Mouse (Mus musculus) lung, postnatal 4 days (tissue): Measurements from ENCODE around the gene Ccdc127.

Source experiments
- DNase-seq, 2 experiments: peaks; one replicate each; pipeline ENCODE4 v3.0.0; 2021

Ccdc127 gene

DNA sequence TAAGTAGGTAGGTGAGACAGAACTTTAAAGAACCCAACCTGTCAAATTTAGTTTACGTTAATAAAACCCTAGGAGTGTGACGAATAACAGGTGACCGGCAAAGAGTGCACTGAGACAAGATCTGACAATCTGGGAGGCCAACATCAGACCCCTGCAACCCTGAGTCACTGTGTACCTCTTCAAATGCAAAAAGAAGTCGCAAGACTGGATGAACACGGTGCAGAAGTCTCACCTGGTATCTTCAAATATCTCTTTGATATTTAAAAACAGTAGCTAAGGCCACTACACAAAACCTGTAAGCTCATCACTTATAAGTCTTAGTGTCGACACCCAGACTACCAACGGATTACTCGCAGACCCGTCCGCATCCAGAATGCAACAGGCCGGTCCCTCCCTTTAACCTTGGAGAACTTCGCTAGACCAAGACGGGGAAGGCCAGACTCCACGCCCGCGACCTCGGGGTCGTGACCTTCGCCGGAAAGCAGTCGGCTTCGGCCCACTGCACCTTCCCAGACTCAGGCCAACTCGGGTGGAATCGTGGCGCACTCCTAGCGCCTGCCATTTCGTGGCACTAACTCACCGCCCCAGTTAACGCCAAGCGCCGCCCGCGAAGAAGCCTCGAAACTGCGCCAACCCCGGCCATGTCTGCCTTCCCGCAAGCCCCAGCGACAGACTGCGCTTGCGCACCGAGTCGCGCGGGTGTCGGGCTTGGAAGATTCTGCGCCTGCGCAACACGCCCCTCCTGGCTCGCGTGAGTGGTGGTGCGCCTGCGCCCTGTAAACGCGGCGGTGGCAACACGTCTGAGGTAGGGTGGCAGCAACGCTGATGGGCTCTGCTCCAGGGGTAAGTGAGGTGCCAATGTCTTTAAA is at the start of gene Ccdc127, which contains the start of gene Sdha:
Ccdc127 (plus strand) TSS at position 744 of the 869 bp plus-strand sequence.
Sdha (minus strand) TSS at position 715 of the 869 bp plus-strand sequence.
- DNase-seq: peak; percentile 96 to 97

DNA sequence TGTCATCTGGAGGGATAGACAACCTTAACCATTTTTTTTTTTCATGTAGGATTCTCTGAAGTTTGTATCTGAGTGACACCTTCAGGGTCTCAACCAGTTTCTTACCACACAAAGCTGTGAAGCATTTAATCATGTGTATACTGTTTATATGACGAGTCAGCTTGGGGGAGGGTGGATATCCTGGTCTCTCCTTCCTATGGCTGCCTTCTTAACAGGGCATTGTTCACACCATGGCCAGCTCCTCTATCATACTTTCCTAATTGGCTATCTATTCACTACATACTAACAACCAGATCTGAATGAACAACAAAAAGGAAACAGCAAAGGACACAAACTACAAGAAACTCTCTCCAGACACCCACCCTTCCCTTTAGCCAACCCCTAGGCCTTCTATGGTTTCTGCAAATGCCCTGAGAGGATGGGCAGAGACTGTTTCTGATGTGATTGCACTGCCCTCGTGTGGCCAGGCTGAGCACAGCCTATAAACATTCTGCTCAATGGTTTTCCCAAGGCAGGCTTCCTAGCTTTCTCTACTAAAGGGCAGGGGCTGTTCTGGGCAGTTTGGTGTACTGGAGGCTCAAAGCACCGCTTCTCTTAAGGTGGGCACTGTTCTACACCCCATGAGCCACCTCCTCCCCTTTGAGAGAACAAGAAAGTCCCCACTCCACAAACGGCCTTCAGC is 49.0 kb upstream of the Ccdc127 start:
- peak; percentile 66 to 78 for DNase-seq

DNA sequence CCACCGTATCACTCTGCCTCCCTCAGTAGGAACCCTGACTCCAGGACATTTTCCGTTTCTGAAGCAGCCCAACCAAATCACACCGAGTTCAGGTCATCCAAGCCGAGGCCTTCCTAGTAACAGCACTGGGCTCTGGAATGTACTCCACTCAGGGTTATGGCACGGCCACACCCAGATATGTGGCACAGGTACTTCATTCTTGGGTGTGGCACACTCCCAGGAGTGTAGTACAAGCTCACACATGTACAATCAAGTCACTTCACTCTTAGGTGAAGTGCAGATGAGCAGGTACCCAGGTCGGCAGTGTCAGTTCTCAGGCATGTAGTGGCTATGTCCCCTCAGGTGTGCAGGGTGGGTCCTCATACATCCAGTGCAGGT is 48.5 kb upstream of the Ccdc127 start:
- peak in 1 of 2 experiments; percentile 34 for DNase-seq

DNA sequence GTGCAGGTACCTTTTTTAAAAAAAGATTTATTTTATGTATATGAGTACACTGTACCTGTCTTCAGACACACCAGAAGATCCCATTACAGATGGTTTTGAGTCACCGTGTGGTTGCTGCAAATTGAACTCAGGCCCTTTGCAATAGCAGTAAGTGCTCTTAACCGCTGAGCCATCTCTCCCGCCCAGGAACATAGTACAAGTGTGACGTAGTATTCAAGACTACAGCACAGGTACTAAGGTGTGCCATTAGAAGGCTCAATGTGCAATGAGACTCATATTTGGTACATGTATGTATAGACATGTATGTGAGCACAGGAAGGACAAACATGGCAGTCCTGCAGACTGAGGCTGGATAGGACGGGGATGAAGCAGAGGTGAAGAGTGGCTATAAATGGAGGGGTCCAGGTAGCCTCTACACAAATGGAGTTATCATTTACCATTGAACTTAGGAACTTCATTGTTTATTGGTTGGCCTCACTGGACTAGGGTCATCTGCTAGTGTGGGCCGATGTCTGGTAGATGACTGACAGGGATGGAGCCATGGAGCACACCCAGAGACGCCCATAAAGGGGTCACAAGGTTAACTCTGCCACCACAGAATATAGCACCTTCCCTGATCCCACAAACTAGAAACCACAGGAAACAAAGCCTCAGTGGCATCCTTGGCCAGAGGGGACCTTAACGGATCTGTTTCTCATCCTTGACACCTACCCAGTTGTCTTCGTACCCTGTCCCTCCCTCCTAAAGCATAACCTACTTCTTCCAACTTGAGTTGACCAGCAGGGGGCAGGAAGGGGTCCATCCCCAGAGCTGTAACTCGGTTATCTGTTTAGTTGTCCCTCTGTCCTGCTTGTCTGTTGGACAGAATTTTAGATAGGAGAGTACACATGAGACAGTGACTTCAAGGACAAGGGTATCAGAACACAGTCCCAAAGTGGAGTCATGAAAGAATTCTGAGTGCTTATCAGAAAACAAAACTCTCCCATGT is 47.8 kb upstream of the Ccdc127 start:
- DNase-seq: no peak

DNA sequence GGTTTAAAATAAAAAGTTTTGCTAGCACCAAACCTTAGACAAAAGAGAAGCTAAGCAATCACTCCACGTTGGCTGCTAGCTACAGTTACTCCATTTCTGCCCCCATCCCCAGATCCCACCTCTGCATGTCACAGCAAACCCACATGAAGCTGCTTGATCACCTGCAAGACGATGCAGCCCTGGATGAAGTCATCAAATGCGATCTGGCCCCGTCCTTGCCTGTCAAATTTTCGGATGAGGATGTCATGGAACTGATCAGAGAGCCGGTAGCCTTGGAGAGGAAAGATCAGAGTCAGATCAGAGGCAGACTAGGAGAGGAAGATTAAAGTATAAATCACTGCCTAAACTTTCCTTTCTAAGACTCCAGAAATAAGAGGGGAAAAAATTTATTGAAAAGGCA is 44.7 kb upstream of the Ccdc127 start:
- no peak for DNase-seq

DNA sequence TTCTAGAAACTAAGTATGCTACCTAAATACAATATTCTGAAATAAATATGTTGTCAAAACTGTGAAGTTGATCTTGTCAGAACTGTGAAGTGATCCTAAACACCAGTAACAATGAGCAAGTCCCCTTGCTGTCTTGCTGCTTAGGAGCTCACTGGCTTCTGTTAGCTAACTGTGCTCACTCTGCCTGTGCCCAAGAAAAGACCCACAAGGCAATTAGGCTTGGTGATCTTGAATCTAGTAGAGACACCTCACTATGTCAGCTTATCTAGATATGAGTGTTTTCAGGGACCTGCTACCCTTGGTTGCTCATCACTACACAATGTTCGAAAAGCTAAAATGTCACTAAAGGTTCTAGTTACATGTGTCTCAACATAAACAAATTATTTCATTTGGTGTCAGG is 44.3 kb upstream of the Ccdc127 start:
- DNase-seq: no peak

DNA sequence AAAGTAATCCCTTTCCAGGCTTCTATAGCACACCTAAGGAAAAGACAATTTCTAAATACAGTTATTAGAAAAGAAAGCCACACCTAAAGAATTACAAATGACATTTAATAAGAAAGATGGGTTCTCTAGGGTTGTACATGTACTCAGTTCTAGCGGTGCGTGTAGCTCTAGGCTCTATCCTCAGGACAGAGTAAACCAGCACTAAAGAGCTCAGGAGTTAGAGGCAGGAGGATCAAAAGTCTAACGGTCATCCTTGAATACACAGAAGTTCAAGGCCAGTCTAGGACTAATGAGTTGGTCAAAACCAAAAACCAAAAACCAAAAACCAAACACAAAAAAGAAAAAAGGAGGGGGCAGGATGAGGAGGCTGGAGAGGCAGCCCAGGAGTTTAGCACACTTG is 35.5 kb upstream of the Ccdc127 start:
- no peak for DNase-seq

DNA sequence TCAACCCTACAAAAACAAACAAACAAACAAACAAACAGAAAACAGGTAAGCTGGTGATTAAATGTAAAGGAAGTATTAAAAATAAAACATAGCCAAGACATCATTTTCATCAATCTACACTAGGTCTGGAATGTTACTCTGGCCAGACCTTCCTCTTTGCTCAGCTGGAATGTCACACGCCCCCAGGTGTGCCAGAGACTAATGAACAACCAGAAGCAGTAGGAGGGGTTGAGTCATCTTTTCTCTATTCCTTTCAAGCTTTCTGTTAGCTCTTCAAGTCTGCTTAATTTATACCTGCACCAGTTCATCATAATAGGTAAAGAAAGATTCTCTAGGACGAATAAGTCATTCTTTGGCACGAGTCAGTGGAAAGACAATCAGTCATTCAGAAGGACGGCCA is 33.7 kb upstream of the Ccdc127 start:
- no peak for DNase-seq

DNA sequence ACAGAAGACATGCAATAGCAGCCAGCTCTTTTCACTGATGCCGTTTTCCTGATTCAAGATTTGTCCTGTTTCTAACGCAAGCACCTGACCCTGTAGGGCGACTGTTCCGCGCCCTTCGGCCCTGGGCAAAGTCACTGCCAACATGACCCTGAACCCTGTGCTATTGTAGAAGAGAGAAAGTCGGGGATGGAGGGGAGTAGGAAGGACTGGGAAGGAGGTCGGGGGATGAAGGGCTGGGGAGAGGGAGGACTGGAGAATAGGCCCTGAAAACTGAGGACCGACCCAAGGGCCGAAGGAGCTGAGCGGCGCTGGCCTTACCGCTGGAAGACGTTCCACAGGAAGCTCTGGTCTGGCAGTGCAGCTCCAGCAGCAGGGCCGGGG is 33.3 kb upstream of the Ccdc127 start:
- DNase-seq: no peak

DNA sequence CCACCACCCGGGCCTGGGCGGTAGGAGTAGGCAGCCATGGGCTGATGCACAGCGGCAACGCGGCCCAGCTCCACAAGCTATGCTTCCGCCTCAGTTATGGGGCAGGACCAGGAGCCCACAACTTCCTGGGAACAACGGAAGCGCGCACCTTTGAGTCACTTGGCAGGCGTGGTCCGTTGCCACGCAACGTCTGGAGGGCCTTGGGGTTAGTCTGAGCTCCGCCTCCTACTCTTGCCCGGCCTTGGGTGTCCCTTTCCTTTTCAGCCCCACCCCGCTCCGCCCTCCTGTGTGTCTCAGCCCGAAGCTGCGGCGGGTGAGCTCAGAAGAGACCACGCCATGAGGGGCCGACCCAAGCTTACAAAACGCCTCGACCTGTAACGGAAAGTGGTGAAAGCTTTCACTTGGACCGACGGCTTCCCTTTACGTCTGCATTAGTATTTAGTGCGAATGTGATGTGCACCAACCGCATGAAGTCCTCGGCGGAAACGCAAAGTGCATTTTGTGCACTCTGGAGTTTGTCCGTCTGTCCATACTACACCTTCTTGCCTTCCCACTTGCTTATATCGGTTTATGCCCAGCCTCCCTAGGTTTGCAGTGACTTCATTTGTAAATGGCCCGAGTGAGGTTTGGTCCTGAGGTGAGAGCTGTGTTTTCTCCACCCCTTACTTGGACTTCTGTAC is 32.8 kb upstream of the Ccdc127 start, which contains the start of gene Pdcd6:
Pdcd6 (minus strand) TSS at position 411 of the 680 bp plus-strand sequence.
- peak; percentile 95 to 97 for DNase-seq

DNA sequence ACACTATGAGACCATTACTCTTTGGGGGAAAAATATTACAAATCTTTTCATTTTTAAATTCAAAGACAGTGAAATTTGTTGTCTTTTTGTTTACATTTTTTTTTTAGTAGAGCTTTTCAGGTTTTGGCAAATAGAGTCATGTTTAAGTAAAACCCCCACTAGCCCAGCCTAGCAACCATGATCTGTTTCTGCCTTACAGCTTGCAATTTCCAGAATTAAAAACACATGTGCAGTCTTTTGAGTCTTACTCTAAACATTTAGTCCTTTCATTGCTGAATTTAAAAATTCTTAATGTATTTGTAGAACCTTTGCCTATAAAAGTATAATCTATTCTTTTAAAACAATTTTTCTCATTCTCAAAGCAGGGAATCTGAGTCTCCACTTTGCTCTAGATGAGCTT is 20.8 kb upstream of the Ccdc127 start:
- DNase-seq: no peak

DNA sequence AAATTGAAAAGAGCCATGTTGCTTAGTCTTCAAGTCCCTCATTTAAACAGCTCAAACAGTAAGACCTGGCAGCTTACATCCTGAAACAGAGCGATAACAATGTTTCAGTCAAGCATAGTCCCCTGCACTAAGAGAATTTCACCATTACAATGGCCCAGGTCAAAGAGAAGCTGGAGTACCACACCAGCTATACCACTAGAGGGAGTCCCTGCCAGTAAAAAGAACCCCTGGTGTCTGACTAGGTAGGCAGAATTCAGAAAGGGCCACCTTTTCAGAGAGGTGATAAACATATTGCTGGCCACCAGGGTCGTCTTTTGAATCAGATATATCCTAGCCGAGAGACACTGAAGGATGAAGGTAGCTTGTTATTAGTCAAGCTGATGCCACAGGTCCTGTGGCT is 9.1 kb upstream of the Ccdc127 start:
- DNase-seq: peak in 1 of 2 experiments; percentile 50

DNA sequence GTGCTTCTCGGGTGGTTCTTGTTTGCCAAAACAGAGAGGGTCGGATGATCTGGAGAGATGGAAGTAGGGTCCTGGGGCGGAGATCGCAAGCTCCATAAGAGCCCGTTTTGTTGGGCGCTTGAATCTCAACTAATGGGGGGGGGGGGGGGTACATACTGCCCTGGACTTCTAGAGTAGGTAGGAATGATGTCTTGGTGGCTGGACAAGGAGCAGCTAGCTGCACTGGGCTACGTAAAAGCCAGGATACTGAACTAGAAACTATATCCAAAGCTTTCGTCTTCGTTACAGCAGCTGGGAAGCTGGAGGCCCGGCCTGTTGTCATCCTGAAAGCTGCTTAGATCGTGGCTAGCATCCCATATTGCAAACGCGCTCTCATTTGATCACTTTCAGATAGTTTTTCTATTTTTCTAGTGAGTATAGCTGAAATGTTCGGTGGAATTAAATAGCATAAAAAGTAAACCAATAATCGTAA is 362 bp downstream of the Ccdc127 start:
- DNase-seq: no peak

DNA sequence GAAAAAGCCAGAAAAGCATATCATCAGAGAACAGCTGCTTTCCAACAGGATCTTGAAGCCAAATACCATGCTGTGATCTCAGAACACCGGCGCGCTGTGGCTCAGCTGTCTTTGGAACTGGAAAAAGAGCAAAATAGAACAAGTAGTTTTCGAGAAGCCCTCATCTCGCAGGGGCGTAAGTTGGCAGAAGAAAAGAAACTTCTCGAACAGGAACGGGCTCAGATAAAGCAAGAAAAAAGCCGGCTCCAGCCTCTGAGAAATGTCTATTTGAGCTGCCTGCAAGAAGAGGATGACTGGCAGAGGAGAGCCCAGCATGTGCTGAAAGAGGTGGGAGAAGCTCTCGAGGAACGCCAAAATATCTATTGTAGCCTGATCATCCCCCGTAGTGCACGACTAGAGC is 6.4 kb downstream of the Ccdc127 start:
- DNase-seq: no peak

DNA sequence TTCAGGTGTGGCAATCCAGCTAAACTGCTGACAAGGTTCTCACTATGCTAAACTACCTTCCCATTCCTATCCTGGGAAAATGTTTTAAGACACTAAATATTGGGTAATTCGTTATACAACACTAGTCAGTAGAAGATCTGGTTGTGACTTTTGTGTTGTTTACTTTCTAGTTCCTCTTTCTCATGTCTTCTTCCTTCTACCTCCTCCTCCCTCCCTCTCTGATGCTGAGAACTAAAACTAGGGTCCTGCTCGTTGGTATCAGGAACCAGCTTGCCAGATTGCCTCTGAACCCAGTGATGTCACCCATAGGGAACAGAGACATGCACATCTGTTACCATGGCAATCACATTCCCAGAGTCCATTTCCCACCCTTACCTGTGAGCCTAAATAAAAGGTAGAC is 12.1 kb downstream of the Ccdc127 start:
- no peak for DNase-seq

DNA sequence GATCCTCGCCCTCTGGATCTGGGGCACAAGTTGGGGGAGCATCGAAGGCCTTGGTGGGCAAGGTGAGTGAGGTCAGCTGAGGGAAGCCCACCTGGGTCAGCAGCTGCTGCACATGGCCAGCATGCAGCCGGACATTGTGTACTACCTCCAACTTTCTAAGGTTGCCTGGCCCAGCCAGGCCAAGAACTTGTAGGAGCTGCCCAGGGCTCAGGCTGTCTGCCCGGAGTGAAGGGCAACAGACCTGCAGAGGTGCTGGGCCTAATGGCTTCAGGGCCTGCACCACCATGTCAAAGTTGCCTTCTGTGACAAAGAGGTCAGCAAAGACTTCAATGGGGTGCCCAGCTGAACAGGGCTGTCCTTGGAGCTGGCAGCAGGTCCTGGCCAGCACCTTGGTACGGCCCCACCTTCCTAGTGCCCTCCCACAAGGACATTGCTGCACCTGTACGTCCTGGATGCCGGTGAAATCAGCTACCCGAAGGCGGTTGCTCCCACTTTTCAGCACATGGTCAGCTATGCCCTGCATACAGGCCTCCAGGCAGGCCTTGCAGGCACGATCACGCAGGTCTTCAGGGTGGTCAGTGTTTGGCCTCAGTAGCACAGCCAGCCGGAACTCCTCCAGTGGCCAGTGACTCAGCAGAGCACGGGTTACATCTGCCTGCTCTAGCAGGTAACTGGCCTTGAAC is 13.2 kb downstream of the Ccdc127 start:
- DNase-seq: no peak

DNA sequence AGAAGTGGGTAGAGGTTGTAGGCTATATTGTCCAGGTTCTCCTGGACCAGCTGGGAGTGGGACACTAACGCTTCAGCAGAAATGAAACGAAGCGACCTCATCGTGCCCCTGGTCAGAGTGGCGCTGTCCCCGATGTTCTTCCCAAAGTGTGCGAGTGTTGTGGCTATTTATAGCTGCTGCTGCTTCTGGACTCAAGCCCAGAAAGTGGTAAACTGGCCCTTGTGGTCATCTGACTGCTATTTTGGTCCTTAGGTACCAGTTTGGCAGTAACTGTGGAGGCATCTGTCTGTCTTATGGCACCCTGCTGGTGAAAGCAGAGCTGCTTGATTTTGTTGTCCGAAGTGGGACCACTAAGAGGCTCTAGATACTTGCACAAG is 13.7 kb downstream of the Ccdc127 start, which contains the start of gene Lrrc14b:
Lrrc14b (minus strand) TSS at position 147 of the 377 bp plus-strand sequence.
- peak in 1 of 2 experiments; percentile 9 for DNase-seq

DNA sequence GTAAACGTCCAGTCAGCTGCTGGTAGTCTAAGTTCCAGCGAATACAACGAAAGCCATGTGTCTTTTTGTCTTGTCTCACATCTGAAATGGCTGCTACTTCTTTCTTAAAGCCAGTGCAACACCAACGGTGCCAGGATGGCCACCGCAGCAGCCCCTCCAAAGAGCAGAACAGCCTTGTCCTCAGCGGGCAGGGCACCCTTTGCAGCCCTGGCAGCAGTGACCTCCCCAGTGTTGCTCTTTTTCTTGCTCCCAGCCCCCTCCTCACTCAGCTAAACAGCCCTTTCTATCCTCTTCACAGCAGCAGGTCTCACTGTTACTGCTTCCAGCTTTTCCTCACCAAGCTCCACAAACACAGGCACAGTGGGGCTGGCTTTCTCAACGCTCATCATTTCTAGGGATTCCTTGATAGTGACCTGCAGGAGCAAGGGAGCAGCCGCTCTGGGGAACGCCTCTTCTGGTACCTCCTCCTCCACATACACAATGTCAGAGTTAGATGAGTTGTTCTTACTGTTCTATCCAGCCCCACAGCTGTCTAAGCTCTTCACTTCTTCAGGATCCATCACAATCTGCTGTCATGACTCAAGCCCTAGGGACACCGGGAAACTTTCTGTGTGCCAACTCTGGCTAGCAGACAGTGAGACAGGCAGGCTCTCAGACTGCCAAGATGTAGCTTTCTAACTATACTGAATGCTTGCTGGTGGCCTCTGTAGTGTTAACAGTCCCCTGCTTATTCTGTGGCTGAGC is 31.6 kb downstream of the Ccdc127 start:
- no peak for DNase-seq

DNA sequence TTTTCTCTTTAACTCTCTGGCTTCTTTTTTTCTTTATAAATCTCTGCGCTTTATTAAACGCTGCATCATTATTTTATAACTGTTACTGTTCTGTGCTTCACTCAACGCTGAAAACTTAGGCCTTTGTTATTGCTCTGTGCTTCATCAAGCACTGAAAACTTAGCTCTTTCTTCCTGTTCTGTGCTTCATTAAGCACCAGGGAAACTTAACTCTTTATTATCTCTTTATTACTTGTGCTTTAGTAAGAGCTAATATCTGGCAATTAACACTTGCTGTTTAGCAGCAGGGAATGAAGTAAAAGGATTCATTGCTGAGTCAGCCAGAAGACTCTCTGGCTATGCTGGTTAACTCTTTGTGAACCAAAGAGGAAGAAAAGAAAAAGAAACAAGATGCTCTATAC is 32.2 kb downstream of the Ccdc127 start:
- no peak for DNase-seq

DNA sequence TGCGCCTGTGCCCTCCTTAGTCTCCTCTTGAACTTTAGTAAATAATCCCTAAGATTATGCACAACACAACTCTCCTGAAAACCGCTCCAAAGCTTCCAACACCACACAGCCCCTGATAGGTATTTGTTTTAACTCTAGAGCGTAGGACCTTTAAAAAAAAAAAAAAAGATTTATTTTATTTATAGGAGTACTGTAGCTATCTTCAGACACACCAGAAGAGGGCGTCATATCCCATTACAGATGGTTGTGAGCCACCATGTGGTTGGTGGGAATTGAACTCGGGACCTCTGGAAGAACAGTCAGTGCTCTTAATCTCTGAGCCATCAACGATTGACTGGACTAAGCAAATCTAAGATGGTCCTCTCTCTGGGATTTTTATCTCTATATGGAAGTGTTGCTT is 39.6 kb downstream of the Ccdc127 start:
- no peak for DNase-seq
